Mouse (Mus musculus) heart, postnatal 0 days (tissue): Measurements from ENCODE around the gene Samd3.

Experiments
- CTCF ChIP-seq: IDR thresholded peaks from 2 replicates; pipeline ENCODE4 v1.5.1; 2016; ENCODE audit warnings: antibody characterized with exemption, control low read depth, low read depth
- EP300 ChIP-seq: IDR thresholded peaks from 2 replicates; pipeline ENCODE4 v1.6.1; 2016; ENCODE audit warnings: antibody characterized with exemption, low read depth

- TF ChIP-seq CTCF (no peak), EP300 (no peak)
Observed at GRCm38 (mm10) chr10:26190811-26191210, 38.7 kb upstream of the Samd3 start.
